Mouse (Mus musculus) liver, embryonic 14.5 days (tissue): ENCODE results near the gene Tmem242.

Experiments used
- CTCF ChIP-seq: IDR thresholded peaks from 2 replicates; pipeline ENCODE4 v1.5.1; 2016; ENCODE audit warnings: antibody characterized with exemption, low read depth, control low read depth
- EP300 ChIP-seq: IDR thresholded peaks from 2 replicates; pipeline ENCODE4 v1.6.1; 2016; ENCODE audit warnings: antibody characterized with exemption, low read depth

GRCm38 (mm10) chr17:5416518-5416917, 23.5 kb downstream of the Tmem242 start:
- TF ChIP-seq CTCF: no peak
- no peak for TF ChIP-seq EP300
